Mouse (Mus musculus) heart, postnatal 0 days (tissue): ENCODE data around the gene Cc2d1b. TPM values are rescaled to one million over a fixed set of nuclear protein-coding genes. Genes with fewer than 3 reads are reported as not detected.

Source experiments
- ATAC-seq: fragments of 200-750 bp; cut with Nextera tagmentation; 2 replicates; pipeline ENCODE4 v1.8.0; 2017; ENCODE audit warnings: low read depth, moderate number of reproducible peaks, moderate library complexity; ENCODE audit not compliant: insufficient read depth
- DNase-seq: peaks from one replicate; pipeline ENCODE4 v3.0.0-alpha.2; 2016; ENCODE audit warnings: low spot score
- H3K27ac ChIP-seq: fragments of 300-500 bp; sonication (generic); 2 replicates; pipeline ENCODE4 v1.5.1; 2014; ENCODE audit warnings: low read depth, mild to moderate bottlenecking
- H3K27me3 ChIP-seq: fragments of 300-500 bp; sonication (generic); 2 replicates; pipeline ENCODE4 v1.6.1; 2014; ENCODE audit warnings: low read length, mixed read lengths; ENCODE audit not compliant: control insufficient read depth, insufficient read depth
- H3K36me3 ChIP-seq: fragments of 300-500 bp; sonication (generic); replicated peaks from 2 replicates; pipeline ENCODE4 v1.6.1; 2014; ENCODE audit warnings: low read length, mixed read lengths; ENCODE audit not compliant: control insufficient read depth, insufficient read depth
- H3K4me1 ChIP-seq: fragments of 300-500 bp; sonication (generic); 2 replicates; pipeline ENCODE4 v1.6.1; 2014; ENCODE audit warnings: antibody characterized with exemption; ENCODE audit not compliant: control insufficient read depth, insufficient read depth
- H3K4me2 ChIP-seq: fragments of 300-500 bp; sonication (generic); 2 replicates; pipeline ENCODE4 v1.6.1; 2014; ENCODE audit warnings: low read depth, mild to moderate bottlenecking, low read length, moderate library complexity
- H3K4me3 ChIP-seq: fragments of 300-500 bp; sonication (generic); 2 replicates; pipeline ENCODE4 v1.5.1; 2014; ENCODE audit warnings: low read depth, low read length
- H3K9ac ChIP-seq: fragments of 300-500 bp; sonication (generic); replicated peaks from 2 replicates; pipeline ENCODE4 v1.6.1; 2014; ENCODE audit warnings: low read depth, low read length, mixed read lengths
- H3K9me3 ChIP-seq: fragments of 300-500 bp; sonication (generic); replicated peaks from 2 replicates; pipeline ENCODE4 v1.6.1; 2016; ENCODE audit warnings: low read length; ENCODE audit not compliant: control insufficient read depth
- CTCF ChIP-seq: IDR thresholded peaks from 2 replicates; pipeline ENCODE4 v1.5.1; 2016; ENCODE audit warnings: antibody characterized with exemption, control low read depth, low read depth
- EP300 ChIP-seq: IDR thresholded peaks from 2 replicates; pipeline ENCODE4 v1.6.1; 2016; ENCODE audit warnings: antibody characterized with exemption, low read depth
- WGBS: fragments of 180-500 bp; shearing (Covaris S2); extraction: QIAGEN DNeasy Blood & Tissue Kit; methylation state at CpG from one replicate; pipeline ENCODE4 v1.1.7; 2014; 5-methylcytosine and 5-hydroxymethylcytosine counted together
- polyA plus RNA-seq: library from polyadenylated mRNA; unstranded; fragments of >200 nt; fragmentation: Nextera tagmentation; extraction: Ambion mirVana; gene quantifications from 2 replicates; pipeline ENCODE4 v1.2.1, GENCODE M21; 2015
- total RNA-seq: library from RNA; depleted of rRNA; stranded (reverse); fragments of >200 nt; gene quantifications from 2 replicates; pipeline ENCODE4 v1.2.3, GENCODE M21; 2014; ENCODE audit warnings: low replicate concordance

Cc2d1b gene
- total and polyA plus RNA-seq, 2 experiments from 2014 or later: 12.3 to 28.8 TPM

DNA sequence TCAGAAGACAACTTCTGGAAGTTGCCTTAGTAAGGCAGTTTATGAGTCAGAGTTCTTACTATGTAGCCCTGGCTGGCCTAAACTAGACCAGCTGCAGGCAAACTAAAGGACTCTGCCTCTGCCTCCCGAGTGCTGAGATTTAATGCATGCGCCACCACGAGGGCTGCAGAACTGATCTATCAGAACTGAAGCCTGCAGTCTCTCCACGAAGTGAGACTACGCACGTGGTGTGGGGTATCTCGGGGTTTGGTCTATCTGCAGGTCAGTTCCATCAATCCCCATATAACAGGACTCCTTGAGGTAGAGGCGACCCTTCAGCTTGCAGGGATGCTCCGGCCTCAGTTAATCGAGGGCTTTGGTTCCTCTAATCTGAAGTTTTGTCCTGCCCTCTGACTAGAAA is 575 bp upstream of the Cc2d1b start:
- H3K4me1 ChIP-seq: peaks cover 5% of the 10 kb centered on the region; the same call in 1 of the 2 replicates
- no peak for TF ChIP-seq EP300
- no peak for TF ChIP-seq CTCF
- no peaks in the 10 kb centered on the region for H3K27me3 ChIP-seq
- WGBS: under 1% methylated on average over 10 of the region's 10 CpGs
- H3K4me3 ChIP-seq: peak overlapping the region; percentile 84
- H3K9ac ChIP-seq: peak overlapping the region; percentile 83; the same call in 1 of the 2 replicates
- no peaks in the 10 kb centered on the region; the same call in 1 of the 2 replicates for H3K36me3 ChIP-seq
- H3K9me3 ChIP-seq: no peaks in the 10 kb centered on the region
- H3K4me2 ChIP-seq: peak overlapping the region; percentile 69
- H3K27ac ChIP-seq: peak overlapping the region; percentile 47; the same call in 1 of the 2 replicates
- DNase-seq (no peak), ATAC-seq (peak; percentile 8; the same call in 1 of the 2 replicates)

DNA sequence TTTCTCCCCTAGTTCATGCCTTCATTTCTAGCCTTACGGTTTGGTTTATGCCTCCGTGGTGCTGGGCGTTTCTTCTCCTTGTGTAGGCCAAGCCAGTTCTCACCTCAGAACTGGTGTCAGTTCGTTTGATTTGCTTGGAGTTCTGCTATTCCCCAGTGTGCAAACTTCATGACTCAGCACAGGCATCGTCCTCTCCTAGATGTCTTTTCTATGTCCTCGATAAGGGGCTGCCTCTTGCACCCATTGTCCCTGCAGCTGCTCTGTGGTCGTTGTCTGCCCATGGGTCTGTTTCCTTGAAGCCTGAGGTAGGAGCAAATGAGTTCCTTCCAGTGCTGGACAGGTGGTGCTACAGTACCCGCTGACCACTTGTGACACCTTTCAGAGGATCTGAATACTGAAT is 796 bp downstream of the Cc2d1b start:
- Histone ChIP-seq H3K4me3 (peak overlapping the region; percentile 84), H3K27ac (peak overlapping the region; percentile 83), H3K36me3 (peaks cover 10% of the 10 kb centered on the region), H3K9ac (peak overlapping the region; percentile 83), H3K9me3 (no peaks in the 10 kb centered on the region), H3K27me3 (no peaks in the 10 kb centered on the region), H3K4me2 (peak overlapping the region; percentile 69), H3K4me1 (peaks cover 5% of the 10 kb centered on the region; the same call in 1 of the 2 replicates)
- DNase-seq (no peak), ATAC-seq (no peak)
- no peak for TF ChIP-seq CTCF
- TF ChIP-seq EP300: no peak
- 14% methylated on average over 8 of the region's 8 CpGs for WGBS

DNA sequence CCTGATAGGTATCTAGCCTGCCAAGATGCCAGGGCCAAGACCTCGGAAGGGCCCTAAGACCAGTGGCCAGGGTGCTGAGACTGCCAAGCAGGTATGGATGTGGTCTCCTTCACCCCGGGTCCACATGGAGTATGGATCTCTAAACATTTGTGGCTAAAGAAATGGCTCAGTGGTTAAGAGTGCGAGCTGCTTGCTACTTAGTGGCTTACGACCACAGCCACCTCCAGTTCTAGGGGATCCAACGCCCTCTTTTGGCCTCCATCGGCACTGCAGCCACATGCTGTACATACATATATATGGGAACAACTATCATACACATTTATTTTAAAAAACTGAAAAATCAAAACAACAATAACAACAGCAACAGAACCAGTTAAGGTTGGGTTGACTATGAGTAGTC is 1.8 kb downstream of the Cc2d1b start:
- H3K4me2 ChIP-seq: no peak overlapping the region
- peaks cover 20% of the 10 kb centered on the region for H3K36me3 ChIP-seq
- no peak for DNase-seq
- ATAC-seq: no peak
- H3K27ac ChIP-seq: no peak overlapping the region
- no peak overlapping the region for H3K9ac ChIP-seq
- no peaks in the 10 kb centered on the region for H3K9me3 ChIP-seq
- no peak for TF ChIP-seq EP300
- TF ChIP-seq CTCF: no peak
- WGBS: 94% methylated on average over 6 of the region's 6 CpGs
- H3K4me1 ChIP-seq: peaks cover 5% of the 10 kb centered on the region; the same call in 1 of the 2 replicates
- H3K27me3 ChIP-seq: no peaks in the 10 kb centered on the region
- no peak overlapping the region for H3K4me3 ChIP-seq

GRCm38 (mm10) chr4:108627066-108627465 is 7.3 kb downstream of the Cc2d1b start:
- no peaks in the 10 kb centered on the region for H3K27me3 ChIP-seq
- no peak overlapping the region for H3K4me2 ChIP-seq
- no peaks in the 10 kb centered on the region for H3K9me3 ChIP-seq
- H3K9ac ChIP-seq: no peak overlapping the region
- no peak for DNase-seq
- no peaks in the 10 kb centered on the region for H3K4me1 ChIP-seq
- no peak overlapping the region for H3K27ac ChIP-seq
- TF ChIP-seq EP300 (no peak), CTCF (no peak)
- no peak overlapping the region for H3K4me3 ChIP-seq
- 65% methylated on average over 5 of the region's 5 CpGs for WGBS
- peaks cover 74% of the 10 kb centered on the region for H3K36me3 ChIP-seq
- ATAC-seq: no peak

- Histone ChIP-seq H3K4me2 (no peak overlapping the region), H3K4me3 (no peak overlapping the region), H3K27me3 (no peaks in the 10 kb centered on the region), H3K36me3 (peaks cover 94% of the 10 kb centered on the region), H3K9me3 (no peaks in the 10 kb centered on the region), H3K9ac (no peak overlapping the region), H3K4me1 (no peaks in the 10 kb centered on the region), H3K27ac (no peak overlapping the region)
- 86% methylated on average over 7 of the region's 7 CpGs for WGBS
- ATAC-seq (no peak), DNase-seq (no peak)
- no peak for TF ChIP-seq CTCF
- no peak for TF ChIP-seq EP300
Measured at GRCm38 (mm10) chr4:108629363-108629880, 9.7 kb downstream of the Cc2d1b start.

DNA sequence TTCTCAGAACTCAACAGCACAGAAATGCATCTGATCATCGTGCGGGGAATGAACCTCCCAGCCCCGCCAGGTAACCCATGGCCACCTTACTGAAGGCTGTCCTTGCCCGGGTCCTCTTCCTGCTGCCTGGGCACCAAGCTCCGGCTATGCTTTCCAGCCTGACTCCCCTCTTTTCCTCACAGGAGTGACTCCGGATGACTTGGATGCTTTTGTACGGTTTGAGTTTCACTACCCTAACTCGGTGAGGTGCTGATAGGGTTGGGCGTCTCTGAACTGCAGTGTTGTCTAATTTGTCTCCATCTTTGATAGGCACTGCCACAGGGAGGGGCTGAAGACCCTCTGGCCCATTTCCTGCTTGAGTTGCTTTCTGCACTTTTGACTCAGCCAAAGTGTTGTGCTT is 10.4 kb downstream of the Cc2d1b start:
- no peak for ATAC-seq
- no peak overlapping the region for H3K4me2 ChIP-seq
- no peak overlapping the region for H3K27ac ChIP-seq
- no peak overlapping the region for H3K9ac ChIP-seq
- DNase-seq: no peak
- no peaks in the 10 kb centered on the region for H3K27me3 ChIP-seq
- no peaks in the 10 kb centered on the region for H3K9me3 ChIP-seq
- WGBS: 81% methylated on average over 9 of the region's 9 CpGs
- H3K4me1 ChIP-seq: no peaks in the 10 kb centered on the region
- peaks cover 93% of the 10 kb centered on the region for H3K36me3 ChIP-seq
- H3K4me3 ChIP-seq: no peak overlapping the region
- TF ChIP-seq CTCF: no peak
- no peak for TF ChIP-seq EP300
